Mouse (Mus musculus) lung, embryonic 16.5 days (tissue): Measurements from ENCODE around the gene Npy2r. TPM values are rescaled to one million over a fixed set of nuclear protein-coding genes. Genes with fewer than 3 reads are reported as not detected.

Source experiments
- polyA plus RNA-seq: library from polyadenylated mRNA; unstranded; fragments of >200 nt; fragmentation: Nextera tagmentation; extraction: Ambion mirVana; gene quantifications from 2 replicates; pipeline ENCODE4 v1.2.1, GENCODE M21; 2015

Gene Npy2r
- polyA plus RNA-seq, 1 experiment from 2014 or later, result 0.88 TPM

Other genes starting within 250 kb of the Npy2r start
- 9.6 and 11.1 TPM in 2 replicates for gene Map9, start 190.0 kb downstream of the Npy2r start, polyA plus RNA-seq